Mouse (Mus musculus): Measurements from ENCODE around the gene Ceacam1. TPM values are rescaled to one million over a fixed set of nuclear protein-coding genes. Genes with fewer than 3 reads are reported as not detected.

The Ceacam1 gene
- 4.2 TPM for total RNA-seq (2023)

GRCm38 (mm10) chr7:25477091-25477751 lies at the start of gene Ceacam1:
Gene Ceacam1 (minus strand): TSS chr7:25477603.

DNA sequence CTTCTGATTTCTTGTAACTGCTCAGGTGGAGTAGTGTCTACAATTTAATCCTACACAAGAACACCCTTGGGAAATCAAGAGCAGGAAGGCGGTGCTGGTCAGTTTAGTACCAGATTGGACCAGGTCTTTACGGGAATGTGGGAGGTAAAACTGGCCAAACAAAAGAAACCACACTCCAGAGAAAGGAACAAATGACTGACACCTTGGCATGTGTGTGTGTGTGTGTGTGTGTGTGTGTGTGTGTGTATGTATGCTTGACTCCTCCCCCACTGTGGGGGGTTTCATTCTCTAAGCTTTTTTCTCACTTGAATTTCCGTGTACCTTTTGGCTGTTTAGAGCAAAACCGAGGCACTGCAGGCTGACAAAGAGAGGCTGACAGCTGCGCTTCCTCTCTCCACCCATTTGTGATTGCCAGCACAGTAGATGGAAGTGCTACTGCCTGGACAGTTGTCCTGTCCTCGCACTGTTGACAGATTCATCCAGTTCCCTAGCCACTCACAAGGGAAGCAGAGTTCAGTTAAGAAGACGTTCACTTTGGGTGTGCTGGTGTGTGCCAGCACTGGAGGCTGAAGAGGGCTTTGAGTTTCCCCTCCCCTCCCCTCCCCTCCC lies 64.5 kb downstream of the Ceacam1 start, which contains the start of gene Cxcl17:
Gene Cxcl17 (minus strand): TSS at position 54 of the 609 bp plus-strand sequence.

Other genes with a start within 250 kb of the Ceacam1 start
- gene Gsk3a, start 239.8 kb downstream of the Ceacam1 start, total RNA-seq (2023) = 80.6 TPM
- gene Erf, start 226.8 kb downstream of the Ceacam1 start, total RNA-seq (2023) = 32.6 TPM
- 361 TPM for gene Cic, start 209.9 kb downstream of the Ceacam1 start, total RNA-seq (2023)
- 9.1 TPM for gene Pafah1b3, start 179.6 kb downstream of the Ceacam1 start, total RNA-seq (2023)
- gene Prr19, start 176.2 kb downstream of the Ceacam1 start, total RNA-seq (2023) = not detected
- gene Tmem145, start 171.5 kb downstream of the Ceacam1 start, total RNA-seq (2023) = not detected
- gene Megf8, start 160.4 kb downstream of the Ceacam1 start, total RNA-seq (2023) = 1.2 TPM
- not detected for gene Cnfn, start 107.9 kb downstream of the Ceacam1 start, total RNA-seq (2023)
- 15.5 TPM for gene Lipe, start 78.9 kb downstream of the Ceacam1 start, total RNA-seq (2023)
- not detected for gene Cxcl17, start 64.7 kb downstream of the Ceacam1 start, total RNA-seq (2023)
- 0.29 TPM for gene Ceacam2, start 62.3 kb upstream of the Ceacam1 start, total RNA-seq (2023)
- not detected for gene Erich4, start 138.3 kb upstream of the Ceacam1 start, total RNA-seq (2023)
- 77.8 TPM for gene Dmac2, start 141.8 kb upstream of the Ceacam1 start, total RNA-seq (2023)
- 1.6 TPM for gene B3gnt8, start 149.1 kb upstream of the Ceacam1 start, total RNA-seq (2023)
- gene Bckdha, start 181.4 kb upstream of the Ceacam1 start, total RNA-seq (2023) = 23.9 TPM
- gene Exosc5, start 181.6 kb upstream of the Ceacam1 start, total RNA-seq (2023) = 52.9 TPM
- not detected for gene Tmem91, start 197.6 kb upstream of the Ceacam1 start, total RNA-seq (2023)
- gene B9d2, start 203.2 kb upstream of the Ceacam1 start, total RNA-seq (2023) = 27.3 TPM
- gene Tgfb1, start 209.4 kb upstream of the Ceacam1 start, total RNA-seq (2023) = 175 TPM
- gene Ccdc97, start 241.5 kb upstream of the Ceacam1 start, total RNA-seq (2023) = 99.0 TPM